Mouse (Mus musculus) brain, adult 10 weeks (tissue): ENCODE data around the gene Spam1. TPM values are rescaled to one million over a fixed set of nuclear protein-coding genes. Genes with fewer than 3 reads are reported as not detected.

Experiments
- polyA plus RNA-seq: library from polyadenylated mRNA; stranded (reverse); fragments of 350-450 nt; fragmentation: Illumina TruSeq; extraction: RNeasy Lipid Tissue Mini Kit (QIAGEN cat#74804); gene quantifications from one replicate; pipeline ENCODE4 v1.2.3, GENCODE M21; 2015; ENCODE audit warnings: low read depth, low replicate concordance

Spam1 gene
- not detected for polyA plus RNA-seq

GRCm38 (mm10) chr6:24790888-24791287, at the start of gene Spam1:
Gene Spam1, plus strand, starts transcription at chr6:24791188.

GRCm38 (mm10) chr6:24748029-24748428, 43.0 kb upstream of the Spam1 start, which contains the start of gene Hyal4:
Gene Hyal4, plus strand, starts transcription at chr6:24748329.

Other genes starting within 250 kb of the Spam1 start
- not detected for gene Lmod2, start 193.4 kb upstream of the Spam1 start, polyA plus RNA-seq
- gene Wasl, start 126.2 kb upstream of the Spam1 start, polyA plus RNA-seq: 73.8 TPM
- gene Hyal6, start 57.9 kb upstream of the Spam1 start, polyA plus RNA-seq: not detected
- gene Hyal4, start 42.9 kb upstream of the Spam1 start, polyA plus RNA-seq: not detected
- not detected for gene Hyal5, start 66.8 kb downstream of the Spam1 start, polyA plus RNA-seq
- 37.0 TPM for gene Tmem229a, start 165.1 kb downstream of the Spam1 start, polyA plus RNA-seq